Mouse (Mus musculus) CH12F3 (cell line): Measurements from ENCODE around the gene Zfp367.

ENCODE experiments used
- in situ Hi-C: fragments of 300-500 bp; cut with MboI; formaldehyde crosslinking; loops from 2 replicates; pipeline ENCODE4 v1.14.3; 2020; ENCODE audit warnings: low sequenced_read_pairs

The Zfp367 gene

DNA sequence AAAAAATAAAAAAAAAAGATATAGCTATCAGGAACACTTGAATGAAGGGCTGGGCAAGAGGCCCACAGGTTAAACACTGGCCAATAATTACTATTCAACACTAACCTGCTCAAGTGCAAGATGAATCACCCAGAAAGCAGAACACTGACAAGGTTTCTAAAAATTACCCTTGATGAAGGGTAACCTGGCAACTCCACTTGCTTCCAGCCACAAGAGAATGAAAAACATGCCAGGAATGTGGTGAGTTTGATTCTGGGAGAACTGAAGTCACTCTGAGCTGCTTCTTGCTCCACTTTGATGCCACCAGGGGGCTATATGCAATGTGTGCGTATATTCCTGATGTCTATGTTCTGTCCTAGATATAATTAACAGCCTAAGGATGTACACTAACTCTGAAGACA is 2.2 kb upstream of the Zfp367 start:
- in situ Hi-C loops: no loop called here

DNA sequence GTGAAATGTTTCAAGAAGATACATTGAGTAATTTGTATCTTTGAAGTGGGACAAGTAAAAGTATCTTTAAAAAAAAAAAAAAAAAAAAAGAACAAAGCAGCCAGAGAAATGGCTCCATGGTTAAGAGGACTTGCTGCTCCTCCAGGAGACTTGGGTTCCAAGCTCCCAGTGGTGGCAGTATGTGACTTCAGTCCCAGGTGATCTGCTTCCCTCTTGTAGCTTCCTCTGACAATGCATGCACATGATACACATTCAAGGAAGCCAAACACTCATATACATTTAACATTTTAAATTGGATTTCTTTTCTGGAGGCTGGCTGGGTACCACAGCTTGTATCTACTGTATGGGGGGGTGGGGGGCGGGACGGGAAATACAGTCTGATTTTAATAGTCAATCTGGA is 1.6 kb upstream of the Zfp367 start:
- in situ Hi-C loops: no loop called here

DNA sequence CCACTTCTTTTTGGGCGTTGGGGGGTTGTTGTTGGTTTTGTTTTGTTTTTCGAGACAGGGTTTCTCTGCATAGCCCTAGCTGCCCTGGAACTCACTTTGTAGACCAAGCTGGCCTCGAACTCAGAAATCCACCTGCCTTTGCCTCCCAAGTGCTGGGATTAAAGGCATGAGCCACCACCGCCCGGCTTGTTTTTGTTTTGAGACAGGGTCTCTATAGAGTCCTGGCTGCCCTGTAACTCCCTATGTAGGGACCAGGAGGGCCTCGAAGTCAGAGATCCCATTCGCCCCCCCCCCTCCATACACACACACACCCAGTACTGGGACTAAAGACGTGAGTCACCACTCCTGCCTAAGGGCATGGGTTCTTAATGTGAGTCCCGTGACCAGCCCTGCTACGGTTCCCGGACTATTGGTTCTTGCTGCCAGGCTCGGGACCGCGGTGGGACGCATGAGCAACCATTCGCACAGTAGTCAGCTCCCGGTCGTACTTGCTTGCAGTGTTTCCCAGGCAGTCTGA is 807 bp upstream of the Zfp367 start:
- in situ Hi-C loops: no loop called here

DNA sequence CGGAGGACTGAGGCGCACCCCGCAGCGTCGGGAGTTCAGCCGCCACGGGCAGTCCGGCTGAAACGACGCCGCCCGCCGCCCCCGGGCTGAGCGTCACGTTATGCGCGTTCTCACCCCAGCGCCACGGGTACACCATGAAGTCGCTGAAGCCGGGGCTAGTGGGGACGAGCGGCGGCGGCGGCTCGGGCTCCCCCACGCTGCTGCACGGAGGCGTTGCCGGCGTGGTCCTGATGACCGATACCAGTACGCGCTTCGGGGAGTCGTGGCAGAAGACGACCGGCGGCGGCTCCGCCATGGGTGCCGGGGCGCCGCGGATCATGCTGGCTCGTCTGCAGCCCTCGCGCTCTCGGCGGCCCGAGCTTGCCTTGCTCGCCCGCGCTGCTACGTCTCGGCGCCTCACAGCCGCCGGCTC is 325 bp downstream of the Zfp367 start:
- in situ Hi-C loops: no loop called here

DNA sequence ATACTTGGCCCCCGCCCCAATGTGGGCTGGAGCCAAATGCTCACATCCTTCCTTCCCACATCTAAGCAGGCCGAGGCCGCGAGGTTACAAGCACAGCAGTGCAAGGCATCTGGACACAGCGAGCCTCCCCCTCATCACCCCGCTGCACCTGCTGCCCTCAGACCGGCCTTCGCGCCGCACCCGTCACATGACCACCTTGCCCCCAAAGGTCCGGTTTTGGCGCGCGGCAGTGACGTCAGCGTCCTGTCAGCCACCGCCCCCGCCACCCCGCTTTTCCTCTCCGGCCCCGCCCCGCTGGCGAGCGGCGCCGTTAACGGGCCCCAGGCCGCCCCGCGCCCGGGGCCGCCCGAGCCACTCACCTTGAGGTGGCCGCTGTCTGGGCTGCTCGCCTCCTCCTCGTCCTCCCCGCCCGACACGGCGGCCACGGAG is 747 bp downstream of the Zfp367 start:
- in situ Hi-C loops: no loop called here

DNA sequence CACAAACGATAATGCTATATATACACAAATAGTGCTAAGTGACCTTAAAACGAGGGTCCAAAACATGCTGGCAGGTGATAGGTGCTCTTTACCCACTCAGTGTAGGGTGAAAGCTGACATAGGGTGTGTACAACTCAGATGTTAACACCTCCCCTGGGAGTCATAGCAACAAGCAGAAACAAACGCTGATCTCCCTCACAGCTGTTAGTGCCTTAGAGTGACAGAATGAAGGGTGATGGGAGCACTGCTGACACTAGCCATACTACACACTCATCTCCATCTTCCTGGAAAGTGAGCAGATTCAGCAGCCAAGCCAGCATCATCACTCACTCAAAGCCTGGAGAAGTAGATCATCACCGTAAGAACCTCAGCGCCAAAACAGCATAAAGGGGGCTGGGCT is 2.9 kb downstream of the Zfp367 start:
- in situ Hi-C loops: no loop called here

DNA sequence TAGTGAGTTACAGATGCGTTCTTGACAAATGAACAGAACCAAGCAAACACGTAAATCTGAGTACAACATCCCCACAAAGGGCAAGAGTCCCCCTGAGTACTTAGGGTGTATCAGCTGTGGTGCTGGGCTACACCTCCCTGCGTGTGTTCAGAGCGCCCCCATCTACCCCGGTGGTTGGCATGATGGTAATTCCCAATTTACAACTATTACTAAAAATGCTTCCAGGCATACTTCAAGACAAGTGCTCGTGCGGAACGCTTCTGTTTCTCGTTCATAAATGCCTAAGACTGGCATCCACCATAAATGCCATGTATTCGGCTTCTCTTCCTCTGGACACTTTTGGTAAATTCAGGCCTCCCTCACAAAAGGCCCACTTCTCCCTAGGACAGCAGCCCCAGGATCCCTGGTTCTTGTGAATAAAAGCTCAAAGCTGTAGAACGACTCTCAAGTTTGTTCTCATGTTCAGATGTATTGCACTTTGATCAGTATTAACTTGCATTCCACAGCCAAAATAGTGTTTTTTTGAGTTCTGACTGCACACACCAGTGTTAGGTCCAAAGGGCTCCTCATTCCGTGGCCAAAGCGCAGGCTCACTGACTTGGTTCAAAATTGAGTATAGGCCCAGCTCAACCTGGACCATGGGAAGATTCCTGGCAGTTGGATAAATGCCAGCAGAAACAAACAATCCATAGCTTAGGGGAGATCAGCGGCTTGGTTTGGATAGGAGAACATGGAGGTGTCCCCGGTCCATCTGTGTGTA is 23.2 kb downstream of the Zfp367 start:
- in situ Hi-C loops: no loop called here

DNA sequence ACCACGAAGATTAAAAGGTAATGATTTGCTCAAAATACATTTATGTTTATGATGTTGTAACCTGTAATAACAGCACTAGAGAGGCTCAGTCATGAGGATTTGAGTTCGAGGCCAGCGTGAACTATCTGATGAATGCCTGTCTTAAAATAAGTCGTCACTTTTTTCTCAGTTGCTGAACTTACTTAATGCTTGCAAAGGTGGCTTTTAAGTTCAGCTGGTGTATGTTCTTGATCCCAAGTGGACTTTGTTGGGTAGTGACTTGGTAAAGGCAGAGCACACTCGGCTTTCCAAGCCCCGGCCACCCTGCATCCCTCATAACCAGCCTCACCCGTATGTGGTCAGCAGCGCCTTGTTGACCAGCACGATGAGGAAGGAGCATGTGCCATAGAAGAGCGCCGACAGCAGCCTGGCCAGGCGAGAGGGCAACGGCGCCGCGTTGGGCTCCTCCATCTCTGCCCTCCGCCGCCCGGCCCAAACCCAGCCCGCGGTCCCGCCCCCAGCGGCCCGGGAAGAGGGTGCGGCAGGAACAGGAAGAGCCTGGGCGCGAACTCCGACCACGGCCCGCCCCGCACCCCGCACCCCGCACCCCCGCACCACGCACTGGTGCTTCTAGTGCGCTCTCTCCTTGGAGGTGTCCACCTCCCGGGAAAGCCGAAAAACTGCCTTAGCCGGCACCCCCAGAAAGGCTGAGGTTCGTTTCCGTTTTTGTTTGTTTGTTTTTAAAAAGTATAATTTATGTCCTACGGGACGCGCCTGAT is 24.0 kb downstream of the Zfp367 start, which contains the start of gene Slc35d2:
TSS of gene Slc35d2 (minus strand) at position 511 of the 758 bp plus-strand sequence.
- in situ Hi-C loops: no loop called here

DNA sequence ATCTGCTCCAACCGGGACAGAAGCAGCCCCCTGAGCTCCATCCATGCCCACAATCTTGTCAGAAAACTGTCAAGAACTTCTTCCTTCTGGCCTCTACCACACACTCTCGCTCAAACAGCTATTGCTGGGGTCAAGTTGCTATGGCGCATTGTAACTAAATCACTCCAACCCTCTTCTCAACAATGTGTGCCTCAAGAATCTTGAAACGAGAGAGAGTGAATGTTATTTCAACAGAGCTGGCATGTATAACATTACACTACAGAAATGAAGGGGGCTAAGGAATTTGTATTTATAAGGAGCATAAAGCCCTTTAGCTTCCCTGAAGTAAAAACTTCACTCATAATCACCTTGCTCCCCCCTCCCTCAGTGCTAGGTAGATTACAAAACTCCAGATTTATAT is 26.7 kb downstream of the Zfp367 start:
- in situ Hi-C loops: no loop called here

DNA sequence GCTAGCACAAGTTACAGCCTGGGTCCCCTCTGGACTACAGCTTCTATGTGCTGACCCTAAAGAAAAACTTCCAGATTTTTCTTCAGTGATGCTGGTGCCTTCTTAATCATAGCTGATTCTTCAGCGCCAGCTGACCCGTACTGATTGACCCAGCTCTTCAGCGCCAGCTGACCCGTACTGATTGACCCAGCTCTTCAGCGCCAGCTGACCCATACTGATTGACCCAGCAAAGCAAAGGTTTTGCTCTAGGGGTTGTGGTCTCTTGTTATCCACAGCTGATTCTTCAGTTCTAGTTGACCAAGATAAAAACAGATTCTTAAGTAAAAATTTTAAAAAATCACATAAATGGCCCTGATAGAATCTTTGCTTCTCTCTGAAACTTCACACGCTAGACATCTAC is 28.1 kb downstream of the Zfp367 start:
- in situ Hi-C loops: no loop called here

DNA sequence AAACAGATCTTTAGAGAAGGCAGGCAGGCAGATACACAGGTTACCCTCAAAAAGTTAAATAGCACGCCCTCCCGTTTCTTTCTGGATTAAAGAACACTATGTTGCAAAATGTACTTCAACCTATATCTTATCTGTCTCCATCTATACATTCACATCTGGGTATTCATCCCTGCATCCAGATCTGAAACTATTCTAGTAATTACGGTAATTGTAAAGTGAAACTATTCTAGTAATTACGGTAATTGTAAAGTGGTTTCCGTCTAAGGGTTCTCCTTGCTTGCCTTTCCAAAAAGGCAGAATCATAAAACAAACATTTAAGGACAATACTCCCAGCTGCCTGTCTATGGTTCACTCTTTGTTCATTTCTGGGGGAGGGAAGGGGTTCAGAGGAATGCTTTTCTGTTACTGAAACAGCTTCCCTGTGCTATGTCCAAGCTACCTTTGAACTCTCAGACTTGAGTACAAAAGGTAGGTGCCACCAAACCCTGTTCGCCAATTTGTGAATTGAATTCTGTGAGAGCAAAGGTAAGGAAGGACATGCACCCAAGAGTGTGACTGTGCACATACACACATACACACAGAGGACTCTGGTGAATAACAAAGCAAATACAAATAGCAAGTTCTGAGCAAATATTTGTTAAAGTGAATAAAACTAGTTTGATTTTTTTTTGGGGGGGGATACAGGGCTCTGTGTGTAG is 29.4 kb downstream of the Zfp367 start:
- in situ Hi-C loops: no loop called here

DNA sequence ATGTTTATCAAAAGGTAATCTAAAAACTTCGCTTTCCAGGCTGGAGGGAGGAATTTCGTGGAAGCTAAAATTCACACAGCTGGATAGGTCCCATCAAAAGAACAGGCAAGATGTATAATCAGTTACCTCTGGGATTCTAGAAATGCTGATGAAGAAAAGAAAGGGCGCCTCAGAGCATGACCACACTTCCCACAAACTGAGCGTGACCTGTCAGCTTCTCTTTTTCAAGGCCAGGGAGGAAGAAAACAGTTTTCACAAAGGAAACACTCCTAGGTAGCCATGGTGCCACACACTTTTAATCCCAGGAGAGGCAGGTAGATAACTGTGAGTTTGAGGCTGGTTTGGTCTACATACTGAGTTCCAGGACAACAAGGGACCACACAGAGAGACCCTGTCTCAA is 32.2 kb downstream of the Zfp367 start:
- in situ Hi-C loops: no loop called here

DNA sequence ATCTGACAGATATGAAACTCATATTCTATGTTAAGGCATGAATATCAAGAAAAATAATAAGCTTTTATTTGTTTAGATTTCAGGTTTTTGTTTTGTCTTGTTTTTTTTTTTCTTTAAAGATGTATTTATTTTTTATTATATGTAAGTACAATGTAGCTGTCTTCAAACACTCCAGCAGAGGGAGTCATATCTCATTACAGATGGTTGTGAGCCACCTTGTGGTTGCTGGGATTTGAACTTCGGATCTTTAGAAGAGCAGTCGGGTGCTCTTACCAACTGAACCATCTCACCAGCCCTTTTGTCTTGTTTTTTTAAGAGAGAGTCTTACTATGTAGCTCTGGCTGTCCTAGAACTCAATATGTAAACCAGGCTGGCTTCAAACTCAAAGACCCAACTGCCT is 35.6 kb downstream of the Zfp367 start:
- in situ Hi-C loops: no loop called here

DNA sequence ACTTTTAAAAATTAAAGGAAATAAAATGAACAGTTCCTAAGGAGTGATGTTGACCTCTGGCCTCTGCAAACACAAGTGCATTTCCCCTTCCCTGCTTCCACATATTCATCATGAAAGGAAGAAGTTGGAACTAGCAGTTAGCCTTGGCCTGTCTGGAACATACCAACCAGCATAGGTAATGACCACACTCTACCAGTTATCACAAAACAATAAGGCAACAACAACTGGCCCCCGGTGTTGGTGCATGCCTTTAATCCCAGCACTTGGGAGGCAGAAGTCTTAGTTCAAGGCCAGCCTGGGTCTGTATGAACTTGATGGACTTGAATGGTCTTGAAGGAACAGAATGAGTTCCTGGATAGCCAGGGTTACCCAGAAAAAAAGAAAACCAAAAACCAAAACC is 42.6 kb downstream of the Zfp367 start:
- in situ Hi-C loops: no loop called here

DNA sequence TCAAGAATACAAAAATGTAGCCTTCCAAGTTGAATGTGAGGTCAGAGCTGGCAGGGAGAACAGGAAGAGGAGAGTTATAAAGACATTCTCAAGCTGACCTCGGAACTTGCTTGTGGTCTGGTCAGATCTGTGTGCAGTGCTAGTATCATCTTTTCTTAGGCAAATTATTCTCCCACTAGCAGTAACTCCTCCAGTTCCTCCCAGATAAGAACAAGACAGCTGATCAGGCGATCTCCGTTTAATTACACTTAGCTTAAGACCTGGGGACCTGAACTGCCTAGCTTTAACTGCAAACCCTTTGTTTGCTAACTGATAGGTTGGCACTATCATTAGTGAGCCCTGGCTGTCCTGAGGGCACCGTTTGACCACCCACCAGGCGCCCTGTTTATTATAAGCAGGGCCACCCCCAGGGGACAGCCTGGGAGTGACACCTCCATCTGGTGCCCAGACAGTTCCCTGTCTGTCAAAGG is 44.6 kb downstream of the Zfp367 start:
- in situ Hi-C loops: no loop called here

DNA sequence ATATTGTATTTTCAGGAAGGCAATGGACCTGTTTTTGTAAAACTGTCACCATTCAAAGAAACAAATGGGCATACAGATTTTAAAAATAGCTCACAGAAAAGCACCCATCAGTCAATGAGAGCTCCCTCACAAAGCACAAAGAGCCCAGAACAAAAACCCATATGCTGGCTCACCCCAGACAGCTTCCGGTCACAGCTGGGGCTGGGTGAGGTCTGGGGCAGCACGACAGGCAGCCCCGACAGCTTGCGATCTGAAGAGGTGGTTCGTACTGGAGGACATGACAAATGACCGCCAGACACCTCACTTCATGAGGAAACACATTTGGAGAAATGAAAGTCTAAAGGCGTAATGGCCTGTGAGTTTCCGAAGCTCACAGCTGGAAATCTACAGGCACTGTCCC is 45.5 kb downstream of the Zfp367 start:
- in situ Hi-C loops: no loop called here

DNA sequence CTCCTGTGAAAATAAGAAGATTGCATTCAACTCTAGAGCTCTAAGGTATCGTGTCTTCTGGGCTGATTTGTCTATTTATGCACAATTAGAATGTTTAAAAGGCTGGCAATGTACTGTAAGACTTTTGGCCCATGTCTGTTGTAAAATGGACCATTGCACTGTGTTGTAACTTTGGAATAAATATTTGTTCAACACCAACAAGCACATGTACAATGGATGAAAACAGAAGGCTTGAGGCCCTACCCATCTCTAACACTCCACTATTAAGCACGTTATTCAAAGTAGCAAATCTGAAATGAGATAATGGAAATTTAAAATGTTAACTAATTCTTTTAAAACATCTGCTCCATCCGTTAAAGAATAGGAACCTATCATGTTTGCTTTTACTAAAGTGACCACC is 45.9 kb downstream of the Zfp367 start:
- in situ Hi-C loops: no loop called here

DNA sequence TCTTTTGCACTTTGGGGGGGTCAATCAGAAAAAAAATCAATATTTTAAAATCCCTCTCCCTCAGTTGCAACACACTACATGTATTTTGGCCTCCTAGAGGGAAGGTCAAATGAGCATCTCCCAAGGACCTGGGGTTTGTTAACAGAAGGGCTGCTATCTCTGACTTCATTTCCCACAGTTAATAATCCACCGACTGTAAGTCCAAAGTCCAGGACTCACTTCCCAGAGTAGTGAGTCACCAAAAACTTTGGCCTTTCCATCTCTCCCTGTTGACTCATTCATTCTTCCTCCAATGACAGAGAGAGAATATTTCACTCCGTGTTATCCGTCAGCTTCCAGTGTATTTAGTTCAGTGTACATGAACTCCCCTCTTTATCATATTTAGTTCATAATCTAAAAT is 47.3 kb downstream of the Zfp367 start:
- in situ Hi-C loops: no loop called here

DNA sequence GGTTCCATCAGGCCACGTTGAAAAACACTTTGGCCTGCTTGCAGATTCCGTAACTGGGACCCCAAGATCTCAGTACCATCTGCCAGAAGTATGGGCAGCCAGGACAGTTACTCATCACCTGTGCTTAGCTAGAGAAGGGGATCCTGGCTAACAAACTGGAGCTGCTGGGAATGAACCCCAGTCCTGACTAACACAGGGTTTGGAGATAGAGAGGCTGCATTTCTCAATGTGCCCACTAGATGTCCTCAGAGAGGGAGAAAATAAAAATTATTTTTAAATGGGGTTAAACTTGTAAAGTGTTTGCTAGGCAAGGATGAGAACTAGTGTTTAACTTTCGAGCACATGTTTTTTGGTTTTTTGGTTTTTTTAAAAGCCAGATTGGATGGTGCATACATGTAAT is 52.8 kb downstream of the Zfp367 start:
- in situ Hi-C loops: no loop called here

DNA sequence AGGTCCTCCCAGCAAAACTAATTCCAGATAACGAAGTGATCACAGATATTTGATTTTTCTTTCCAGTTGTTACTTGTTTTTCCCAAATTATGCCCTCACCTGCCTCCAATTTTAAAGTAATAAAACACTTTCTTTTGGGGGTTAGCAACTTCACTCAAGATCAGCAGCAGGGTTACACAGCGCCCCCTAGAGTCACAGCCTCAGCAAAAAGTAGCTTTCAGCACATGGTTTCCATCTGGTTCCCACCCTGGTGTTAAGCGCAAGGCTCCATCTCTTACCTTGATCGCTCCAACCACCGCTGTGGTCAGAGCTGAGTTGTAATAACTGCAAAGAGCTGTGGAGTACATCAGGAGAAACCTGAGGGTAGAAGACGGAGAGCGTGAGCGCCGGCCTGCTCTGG is 54.0 kb downstream of the Zfp367 start:
- in situ Hi-C loops: no loop called here

DNA sequence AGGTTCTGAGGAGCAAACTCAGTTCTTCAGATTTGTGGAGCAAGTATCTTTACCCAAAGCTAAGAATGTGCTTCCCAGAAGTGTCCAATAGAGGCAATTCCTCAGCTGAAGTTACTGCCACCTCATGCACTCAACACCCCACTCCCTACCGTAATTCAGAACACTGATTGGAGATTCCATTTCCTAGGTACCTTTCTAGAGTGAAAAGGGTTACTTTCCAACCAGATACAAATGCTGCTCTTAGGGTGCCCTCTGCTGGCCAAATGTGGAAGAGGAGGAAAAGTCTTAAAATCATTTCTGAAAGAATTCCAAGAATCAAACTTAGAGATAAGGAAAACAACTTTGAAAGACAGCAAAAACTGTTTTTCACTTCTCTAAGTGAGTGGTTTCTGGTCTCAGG is 59.7 kb downstream of the Zfp367 start:
- in situ Hi-C loops: no loop called here
